9 mouse cellular contexts compared by ENCODE assay signal in genomic region chrX:101126474-101126955, GRCm38 (mm10). TPM values are rescaled to one million over a fixed set of nuclear protein-coding genes. Genes with fewer than 3 reads are reported as not detected.
A peak's percentile ranks its signal among the peaks of the same experiment; 100 is the strongest.
DNase-seq lines count a peak whose midpoint lies in the region; ATAC-seq lines count a peak whose summit lies in the region.
"Had no signal": no experiment of that assay in that cellular context is flagged by ENCODE, and none has a peak within 500 bp of the region (broad histone marks: within the 10 kb centered on the region; RNA-seq: fewer than 3 reads in every experiment).

No protein-coding gene starts in this region.

- H3K27me3 ChIP-seq in heart, embryonic 12.5 days (replicated peaks) = no peaks in the 10 kb centered on the region

- 0 out of 2 replicates have a peak, but pooled peaks cover 6% of the 10 kb centered on the region for H3K4me1 ChIP-seq in heart, embryonic 12.5 days (replicated peaks)

- no peak overlapping the region for H3K4me2 ChIP-seq in heart, embryonic 12.5 days

- no peak overlapping the region for H3K9ac ChIP-seq in heart, embryonic 12.5 days

- 52% methylated on average over 7 of the region's 7 CpGs for WGBS in heart, embryonic 12.5 days

- H3K27ac ChIP-seq in heart, embryonic 12.5 days (ENCODE audit: poor library complexity, severe bottlenecking) = peak overlapping the region; percentile 51
- H3K27ac ChIP-seq: macrophage had no signal

- peak; percentile 14 for DNase-seq in ovary, postnatal 36 days (ENCODE audit: low spot score)
- DNase-seq in ovary, adult 18-20 months (ENCODE audit: low spot score) = no peak
- DNase-seq in kidney, postnatal 10 days = peak; percentile 25
- peak; percentile 2 to 16 for DNase-seq in urinary bladder, postnatal 36 days (ENCODE audit: low spot score in 2 of 2)
- DNase-seq in thymus, postnatal 4 days = no peak
- DNase-seq in left cerebral cortex, postnatal 36 days (ENCODE audit: low spot score in 2 of 2) = no peak
- DNase-seq in spleen, adult 18-20 months = no peak

- ATAC-seq in heart, embryonic 12.5 days (ENCODE audit: insufficient number of reproducible peaks, low FRiP score) = peak; percentile 45

- intact Hi-C loops in left cerebral cortex, postnatal 36 days (cut with DNase I) = no loop called here

- H3K9me3 ChIP-seq in heart, embryonic 12.5 days (replicated peaks) = no peaks in the 10 kb centered on the region

- no peaks in the 10 kb centered on the region for H3K36me3 ChIP-seq in heart, embryonic 12.5 days

- no peak overlapping the region for H3K4me3 ChIP-seq in heart, embryonic 12.5 days

RNA-seq across cellular contexts. Expression of gene Slc7a3, which starts 40.7 kb away (rescaled TPM):
- 0.24 and 0.71 TPM in 2 replicates for polyA plus RNA-seq in heart, embryonic 12.5 days (2016; fragmentation: Nextera tagmentation; extraction: Ambion mirVana)
- 1 to 10 TPM; 6.4 to 7.2 TPM for total RNA-seq in left cerebral cortex, postnatal 36 days (2021)
- polyA plus RNA-seq: macrophage had no signal

Comparison
In these comparisons a context has a peak if more than half of its experiments do, and no peak if none do; other contexts are left out.
1. DNase-seq: peak in ovary, postnatal 36 days (single experiment), kidney, postnatal 10 days (single experiment) and urinary bladder, postnatal 36 days (2 of 2); none in ovary, adult 18-20 months (single experiment), thymus, postnatal 4 days (single experiment), left cerebral cortex, postnatal 36 days (0 of 2) and spleen, adult 18-20 months (0 of 2).